Mouse (Mus musculus): ENCODE results near the gene Ddhd1. TPM values are rescaled to one million over a fixed set of nuclear protein-coding genes. Genes with fewer than 3 reads are reported as not detected.

Ddhd1 gene
- total and polyA plus RNA-seq, 2 experiments from 2014 or later: 12.0 to 46.7 TPM

GRCm38 (mm10) chr14:45548118-45548517, 109.8 kb downstream of the Ddhd1 start:
- peak; percentile 61 for TF ChIP-seq CTCF (IDR thresholded peaks at IDR 0.05; ENCODE audit: low read depth)
- Histone ChIP-seq H3K4me3 (ENCODE audit: low read depth, low read length) (no peak overlapping the region), H3K4me1 (ENCODE audit: insufficient read depth) (no peaks in the 10 kb centered on the region), H3K9ac (no peak overlapping the region), H3K4me2 (ENCODE audit: low read depth) (no peak overlapping the region), H3K36me3 (ENCODE audit: insufficient read depth) (no peaks in the 10 kb centered on the region), H3K27ac (ENCODE audit: low read depth, low read length) (no peak overlapping the region), H3K27me3 (ENCODE audit: insufficient read depth, low read length) (no peaks in the 10 kb centered on the region), H3K9me3 (ENCODE audit: low read length) (no peaks in the 10 kb centered on the region)
- ATAC-seq (no peak), DNase-seq (peak; percentile 8)
- WGBS: 78% methylated on average over 3 of the region's 3 CpGs

GRCm38 (mm10) chr14:45544905-45545304, 113.0 kb downstream of the Ddhd1 start:
- Histone ChIP-seq H3K4me2 (ENCODE audit: low read depth) (no peak overlapping the region), H3K36me3 (ENCODE audit: insufficient read depth) (no peaks in the 10 kb centered on the region), H3K4me1 (ENCODE audit: insufficient read depth) (no peaks in the 10 kb centered on the region; the same call in 1 of the 2 replicates), H3K27me3 (ENCODE audit: insufficient read depth, low read length) (no peaks in the 10 kb centered on the region), H3K9ac (no peak overlapping the region), H3K27ac (ENCODE audit: low read depth, low read length) (no peak overlapping the region), H3K4me3 (ENCODE audit: low read depth, low read length) (no peak overlapping the region), H3K9me3 (ENCODE audit: low read length) (no peaks in the 10 kb centered on the region)
- no peak for DNase-seq
- ATAC-seq: no peak
- WGBS: 91% methylated on average over 7 of the region's 7 CpGs
- no peak for TF ChIP-seq CTCF (IDR thresholded peaks at IDR 0.05; ENCODE audit: low read depth)

DNA sequence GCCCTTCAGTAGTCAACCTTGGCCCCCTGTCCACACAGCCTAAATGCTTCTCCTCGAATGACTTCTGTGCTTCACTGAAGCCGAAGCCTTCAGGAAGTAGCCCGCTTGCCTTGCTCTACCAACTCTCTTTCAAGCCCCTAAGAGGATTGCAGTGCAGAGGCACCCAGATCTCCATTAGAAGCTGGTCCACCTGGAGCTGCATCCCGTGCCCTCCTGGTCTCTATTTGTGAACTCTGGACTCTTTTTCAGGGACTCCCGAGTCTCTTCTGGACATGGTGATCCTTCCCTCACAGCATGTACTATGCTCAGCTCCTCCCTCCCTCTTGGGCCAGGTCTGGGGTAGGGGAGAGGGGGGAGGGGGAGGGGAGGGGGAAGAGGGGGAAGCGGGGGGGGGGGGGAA, 113.9 kb downstream of the Ddhd1 start:
- Histone ChIP-seq H3K4me2 (ENCODE audit: low read depth) (no peak overlapping the region), H3K4me3 (ENCODE audit: low read depth, low read length) (no peak overlapping the region), H3K27ac (ENCODE audit: low read depth, low read length) (no peak overlapping the region), H3K36me3 (ENCODE audit: insufficient read depth) (no peaks in the 10 kb centered on the region), H3K4me1 (ENCODE audit: insufficient read depth) (no peaks in the 10 kb centered on the region; the same call in 1 of the 2 replicates), H3K9me3 (ENCODE audit: low read length) (no peaks in the 10 kb centered on the region), H3K27me3 (ENCODE audit: insufficient read depth, low read length) (no peaks in the 10 kb centered on the region), H3K9ac (no peak overlapping the region)
- TF ChIP-seq CTCF (IDR thresholded peaks at IDR 0.05; ENCODE audit: low read depth): no peak
- ATAC-seq: no peak
- no peak for DNase-seq
- WGBS: 78% methylated on average over 5 of the region's 6 CpGs

- 12% methylated on average over 12 of the region's 12 CpGs for WGBS
- H3K9me3 ChIP-seq (ENCODE audit: low read length): no peaks in the 10 kb centered on the region
- ATAC-seq (peak; percentile 83), DNase-seq (peak; percentile 78)
- H3K27me3 ChIP-seq (ENCODE audit: insufficient read depth, low read length): no peaks in the 10 kb centered on the region
- TF ChIP-seq CTCF (IDR thresholded peaks at IDR 0.05; ENCODE audit: low read depth): peak; percentile 77
- no peak overlapping the region for H3K4me3 ChIP-seq (ENCODE audit: low read depth, low read length)
- no peak overlapping the region for H3K4me2 ChIP-seq (ENCODE audit: low read depth)
- 0 out of 2 replicates have a peak overlapping the region, but pooled peaks have one; percentile 51 for H3K27ac ChIP-seq (ENCODE audit: low read depth, low read length)
- H3K36me3 ChIP-seq (ENCODE audit: insufficient read depth): no peaks in the 10 kb centered on the region
- no peaks in the 10 kb centered on the region; the same call in 1 of the 2 replicates for H3K4me1 ChIP-seq (ENCODE audit: insufficient read depth)
- no peak overlapping the region for H3K9ac ChIP-seq
These were observed 118.1 kb downstream of the Ddhd1 start for GRCm38 (mm10) chr14:45539659-45540468.

Small RNA genes lying within 50 kb of the gene (microRNA-seq; reads per million reads assigned to microRNA genes)
- 0.49 to 0.77 reads per million in 2 experiments for gene Mir5131

Other genes starting within 250 kb of the Ddhd1 start
- 29.5 and 36.2 TPM in 2 replicates for gene Fermt2, start 128.0 kb downstream of the Ddhd1 start, total RNA-seq (2014; rRNA removed)
- 59.4 and 61.5 TPM in 2 replicates for gene Fermt2, start 128.0 kb downstream of the Ddhd1 start, polyA plus RNA-seq (2015; fragmentation: Nextera tagmentation; extraction: Ambion mirVana)

Measured in forebrain, postnatal 0 days (tissue).